Mouse (Mus musculus) liver, embryonic 14.5 days (tissue): ENCODE data around the gene Cdr2. TPM values are rescaled to one million over a fixed set of nuclear protein-coding genes. Genes with fewer than 3 reads are reported as not detected.
A peak's percentile ranks its signal among the peaks of the same experiment; 100 is the strongest.
"Not testable (repeated sequence)": the region's sequence is repeated elsewhere in the genome, so short reads cannot be mapped to it uniquely, and the experiment has no call there.

Experiments used
- ATAC-seq: fragments of 200-750 bp; cut with Nextera tagmentation; 2 replicates; pipeline ENCODE4 v1.8.0; 2017; ENCODE audit warnings: moderate number of reproducible peaks, mild to moderate bottlenecking, moderate library complexity; ENCODE audit not compliant: insufficient read depth
- DNase-seq, 3 experiments: peaks; one replicate each; pipeline ENCODE4 v3.0.0-alpha.2; 2012 to 2013; ENCODE audit warnings: low read depth in 3 of 3, low spot score in 3 of 3
- H3K27ac ChIP-seq: fragments of 300-500 bp; sonication (generic); 2 replicates; pipeline ENCODE4 v1.5.1; 2014; ENCODE audit warnings: moderate library complexity, mild to moderate bottlenecking, control low read depth, inconsistent platforms
- H3K27me3 ChIP-seq: fragments of 300-500 bp; sonication (generic); 2 replicates; pipeline ENCODE4 v1.6.1; 2014; ENCODE audit warnings: mild to moderate bottlenecking, low read length, moderate library complexity; ENCODE audit not compliant: control insufficient read depth, insufficient read depth
- H3K36me3 ChIP-seq: fragments of 300-500 bp; sonication (generic); replicated peaks from 2 replicates; pipeline ENCODE4 v1.6.1; 2014; ENCODE audit warnings: low read depth; ENCODE audit not compliant: control insufficient read depth, insufficient read depth
- H3K4me1 ChIP-seq, 2 experiments: fragments of 200-500 bp in 1 of 2; fragments of 300-500 bp in 1 of 2; sonication (generic) in 1 of 2; replicated peaks; 2 replicates each; pipeline ENCODE4 v1.6.1; 2012 to 2014; ENCODE audit warnings: antibody characterized with exemption in 1 of 2, inconsistent platforms in 1 of 2, low read length in 1 of 2; ENCODE audit not compliant: control insufficient read depth in 2 of 2, insufficient read depth in 2 of 2
- H3K4me2 ChIP-seq: fragments of 300-500 bp; sonication (generic); 2 replicates; pipeline ENCODE4 v1.6.1; 2014; ENCODE audit warnings: low read depth, mild to moderate bottlenecking, control low read depth, moderate library complexity
- H3K4me3 ChIP-seq, 2 experiments: fragments of 200-500 bp in 1 of 2; fragments of 300-500 bp in 1 of 2; sonication (generic) in 1 of 2; 2 replicates each; pipeline ENCODE4 v1.5.1; 2012 to 2014; ENCODE audit warnings: low read depth in 2 of 2, low read length in 2 of 2, mild to moderate bottlenecking in 2 of 2, control low read depth in 1 of 2, inconsistent platforms in 1 of 2, moderate library complexity in 1 of 2; ENCODE audit not compliant: insufficient read depth in 1 of 2
- H3K9ac ChIP-seq: fragments of 300-500 bp; sonication (generic); replicated peaks from 2 replicates; pipeline ENCODE4 v1.6.1; 2014; ENCODE audit warnings: mild to moderate bottlenecking, control low read depth, moderate library complexity
- H3K9me3 ChIP-seq: fragments of 300-500 bp; sonication (generic); 2 replicates; pipeline ENCODE4 v1.6.1; 2016; ENCODE audit warnings: low read length, mixed read lengths; ENCODE audit not compliant: control insufficient read depth
- CTCF ChIP-seq: IDR thresholded peaks from 2 replicates; pipeline ENCODE4 v1.5.1; 2016; ENCODE audit warnings: antibody characterized with exemption, low read depth, control low read depth
- EP300 ChIP-seq: IDR thresholded peaks from 2 replicates; pipeline ENCODE4 v1.6.1; 2016; ENCODE audit warnings: antibody characterized with exemption, low read depth
- WGBS: fragments of 180-500 bp; shearing (Covaris S2); extraction: QIAGEN DNeasy Blood & Tissue Kit; methylation state at CpG from one replicate; pipeline ENCODE4 v1.1.7; 2014; ENCODE audit not compliant: insufficient replicate concordance; 5-methylcytosine and 5-hydroxymethylcytosine counted together
- polyA plus RNA-seq, 2 experiments: library from polyadenylated mRNA; depleted of rRNA in 1 of 2; stranded (reverse) in 1 of 2; unstranded in 1 of 2; fragments of >200 nt; fragmentation: Nextera tagmentation in 1 of 2; extraction: Ambion mirVana in 1 of 2; gene quantifications; 2 replicates each; pipeline versions ENCODE4 v1.2.1 to v1.2.3; 2012 to 2014

Gene Cdr2
- polyA plus RNA-seq, 2 experiments: 56.3 to 100 TPM

- H3K4me1 ChIP-seq: peaks cover 7 to 8% of the 10 kb centered on the region in 2 experiments; a peak in 2 of 4 replicates
- H3K4me2 ChIP-seq: peak overlapping the region; percentile 73
- H3K27me3 ChIP-seq: no peaks in the 10 kb centered on the region
- peak overlapping the region in 1 of 2 experiments; percentile 73; a peak in 2 of 4 replicates for H3K4me3 ChIP-seq
- TF ChIP-seq CTCF (no peak), EP300 (no peak)
- DNase-seq (peak in 2 of 3 experiments; percentile 11 to 28), ATAC-seq (no peak)
- H3K9me3 ChIP-seq: no peaks in the 10 kb centered on the region
- peak overlapping the region; percentile 38; the same call in 1 of the 2 replicates for H3K9ac ChIP-seq
- no peaks in the 10 kb centered on the region for H3K36me3 ChIP-seq
- no peak overlapping the region for H3K27ac ChIP-seq
- 28% methylated on average over 11 of the region's 11 CpGs for whole genome bisulfite sequencing
Measured at GRCm38 (mm10) chr7:120916262-120916875, 65.7 kb downstream of the Cdr2 start.

- Histone ChIP-seq H3K36me3 (no peaks in the 10 kb centered on the region), H3K4me1 (peaks cover 0 to 8% of the 10 kb centered on the region in 2 experiments; a peak in 1 of 4 replicates), H3K27ac (no peak overlapping the region), H3K27me3 (no peaks in the 10 kb centered on the region), H3K4me3 (no peak overlapping the region), H3K4me2 (no peak overlapping the region), H3K9ac (no peak overlapping the region), H3K9me3 (no peaks in the 10 kb centered on the region)
- DNase-seq (peak; percentile 20 to 30 (median 23)), ATAC-seq (no peak)
- TF ChIP-seq CTCF: peak; percentile 55
- TF ChIP-seq EP300: no peak
- 5% methylated on average over 1 of the region's 1 CpGs for WGBS
Measured at GRCm38 (mm10) chr7:120913332-120913731, 68.8 kb downstream of the Cdr2 start.

- H3K4me1 ChIP-seq, H3K27ac ChIP-seq, H3K36me3 ChIP-seq, H3K9ac ChIP-seq, ATAC-seq, H3K4me2 ChIP-seq, H3K27me3 ChIP-seq, H3K9me3 ChIP-seq, H3K4me3 ChIP-seq, DNase-seq: not testable (repeated sequence)
- 71% methylated on average over 5 of the region's 6 CpGs for WGBS
Measured at GRCm38 (mm10) chr7:120911268-120911667, 70.8 kb downstream of the Cdr2 start.

GRCm38 (mm10) chr7:120910172-120910571 lies 71.9 kb downstream of the Cdr2 start:
- H3K4me1 ChIP-seq, H3K9ac ChIP-seq, H3K9me3 ChIP-seq, H3K27ac ChIP-seq, DNase-seq, H3K36me3 ChIP-seq, H3K4me2 ChIP-seq, H3K27me3 ChIP-seq, H3K4me3 ChIP-seq, ATAC-seq: not testable (repeated sequence)
- TF ChIP-seq CTCF: peak; percentile 36; the same call in 1 of the 2 replicates
- WGBS: 57% methylated on average over 3 of the region's 3 CpGs

Other genes with a start within 250 kb of the Cdr2 start
- 0.04 and 0.07 TPM in 2 replicates for gene Vwa3a, start 243.0 kb downstream of the Cdr2 start, polyA plus RNA-seq (2012; rRNA removed)
- gene Vwa3a, start 243.0 kb downstream of the Cdr2 start, polyA plus RNA-seq (2014; fragmentation: Nextera tagmentation; extraction: Ambion mirVana): not detected in 2 replicates
- gene Gm5737, start 169.9 kb downstream of the Cdr2 start, polyA plus RNA-seq (2012; rRNA removed): not detected in 2 replicates
- gene Gm5737, start 169.9 kb downstream of the Cdr2 start, polyA plus RNA-seq (2014; fragmentation: Nextera tagmentation; extraction: Ambion mirVana): not detected in 2 replicates
- 21.5 and 30.2 TPM in 2 replicates for gene Eef2k, start 139.5 kb downstream of the Cdr2 start, polyA plus RNA-seq (2012; rRNA removed)
- 13.4 and 14.5 TPM in 2 replicates for gene Eef2k, start 139.5 kb downstream of the Cdr2 start, polyA plus RNA-seq (2014; fragmentation: Nextera tagmentation; extraction: Ambion mirVana)
- gene Polr3e, start 64.6 kb downstream of the Cdr2 start, polyA plus RNA-seq (2012; rRNA removed): 5.8 and 9.2 TPM in 2 replicates
- 6.6 and 7.1 TPM in 2 replicates for gene Polr3e, start 64.6 kb downstream of the Cdr2 start, polyA plus RNA-seq (2014; fragmentation: Nextera tagmentation; extraction: Ambion mirVana)
- 0.04 and 0.06 TPM in 2 replicates for gene Mfsd13b, start 197 bp upstream of the Cdr2 start, polyA plus RNA-seq (2012; rRNA removed)
- gene Mfsd13b, start 197 bp upstream of the Cdr2 start, polyA plus RNA-seq (2014; fragmentation: Nextera tagmentation; extraction: Ambion mirVana): not detected in 2 replicates
- gene Mettl9, start 52.1 kb upstream of the Cdr2 start, polyA plus RNA-seq (2012; rRNA removed): 12.2 and 18.5 TPM in 2 replicates
- 45.3 and 49.1 TPM in 2 replicates for gene Mettl9, start 52.1 kb upstream of the Cdr2 start, polyA plus RNA-seq (2014; fragmentation: Nextera tagmentation; extraction: Ambion mirVana)
- gene Igsf6, start 92.3 kb upstream of the Cdr2 start, polyA plus RNA-seq (2012; rRNA removed): 3.3 and 4.7 TPM in 2 replicates
- 5.8 and 7.2 TPM in 2 replicates for gene Igsf6, start 92.3 kb upstream of the Cdr2 start, polyA plus RNA-seq (2014; fragmentation: Nextera tagmentation; extraction: Ambion mirVana)
- gene Otoa, start 99.3 kb upstream of the Cdr2 start, polyA plus RNA-seq (2012; rRNA removed): 0.01 and 0.03 TPM in 2 replicates
- gene Otoa, start 99.3 kb upstream of the Cdr2 start, polyA plus RNA-seq (2014; fragmentation: Nextera tagmentation; extraction: Ambion mirVana): 0.09 TPM in 1 of 2 replicates, not detected in the other